Mouse (Mus musculus) B cell, adult (primary cell): ENCODE results near the gene Gm4985. TPM values are rescaled to one million over a fixed set of nuclear protein-coding genes. Genes with fewer than 3 reads are reported as not detected.

Experiments
- total RNA-seq: library from RNA; stranded (reverse); gene quantifications from 4 replicates; pipeline ENCODE4 v1.2.4, GENCODE M21; 2023; ENCODE audit not compliant: inconsistent age

The Gm4985 gene
- total RNA-seq: not detected in 4 replicates

GRCm38 (mm10) chrX:23958834-23959233, at the start of gene Gm4985:
Gm4985 (minus strand) TSS chrX:23958934.

Other genes starting within 250 kb of the Gm4985 start
- gene Gm4907, start 76.4 kb downstream of the Gm4985 start, total RNA-seq: not detected in 4 replicates